8 mouse cellular contexts compared by ENCODE assay signal in genomic region chr6:106770046-106770445, GRCm38 (mm10). TPM values are rescaled to one million over a fixed set of nuclear protein-coding genes. Genes with fewer than 3 reads are reported as not detected.
DNase-seq lines count a peak whose midpoint lies in the region; ATAC-seq and TF ChIP-seq lines count a peak whose summit lies in the region.

No protein-coding gene starts in this region.

- H3K9me3 ChIP-seq in heart, embryonic 12.5 days (replicated peaks): no peaks in the 10 kb centered on the region
- H3K9me3 ChIP-seq in ES-Bruce4 (replicated peaks; ENCODE audit: control insufficient read depth, insufficient read depth, low read length, poor library complexity, severe bottlenecking): no peaks in the 10 kb centered on the region
- H3K9me3 ChIP-seq in forebrain, embryonic 15.5 days: no peaks in the 10 kb centered on the region
- H3K9me3 ChIP-seq in liver, embryonic 16.5 days (replicated peaks; ENCODE audit: control insufficient read depth, low read length): no peaks in the 10 kb centered on the region

- peaks cover 10% of the 10 kb centered on the region for H3K4me1 ChIP-seq in heart, embryonic 12.5 days (replicated peaks)
- H3K4me1 ChIP-seq in ES-Bruce4 (ENCODE audit: control insufficient read depth, insufficient read depth, low read length): no peaks in the 10 kb centered on the region
- peaks cover 14% of the 10 kb centered on the region for H3K4me1 ChIP-seq in forebrain, embryonic 15.5 days
- peaks cover 6% of the 10 kb centered on the region for H3K4me1 ChIP-seq in liver, embryonic 16.5 days (ENCODE audit: control insufficient read depth, low read depth, low read length)

- H3K4me3 ChIP-seq in heart, embryonic 12.5 days: peak overlapping the region; percentile 80
- H3K4me3 ChIP-seq in ES-Bruce4 (ENCODE audit: low read depth, low read length): peak overlapping the region; percentile 98
- peak overlapping the region; percentile 74 for H3K4me3 ChIP-seq in forebrain, embryonic 15.5 days
- H3K4me3 ChIP-seq in liver, embryonic 16.5 days (ENCODE audit: low read depth, low read length): peak overlapping the region; percentile 90

- WGBS in heart, embryonic 12.5 days: 49% methylated on average over 4 of the region's 4 CpGs
- 29% methylated on average over 4 of the region's 4 CpGs for WGBS in forebrain, embryonic 15.5 days
- 24% methylated on average over 4 of the region's 4 CpGs for WGBS in liver, embryonic 16.5 days (ENCODE audit: insufficient replicate concordance)

- H3K27me3 ChIP-seq in heart, embryonic 12.5 days (replicated peaks): no peaks in the 10 kb centered on the region
- no peaks in the 10 kb centered on the region for H3K27me3 ChIP-seq in ES-Bruce4 (ENCODE audit: control insufficient read depth, insufficient read depth, low read length, poor library complexity, severe bottlenecking)
- no peaks in the 10 kb centered on the region for H3K27me3 ChIP-seq in forebrain, embryonic 15.5 days
- no peaks in the 10 kb centered on the region; the same call in 1 of the 2 replicates for H3K27me3 ChIP-seq in liver, embryonic 16.5 days (ENCODE audit: control insufficient read depth, insufficient read depth, low read depth, low read length)

- ATAC-seq in heart, embryonic 12.5 days (ENCODE audit: insufficient number of reproducible peaks, low FRiP score): no peak
- ATAC-seq in forebrain, embryonic 15.5 days (replicated peaks): no peak
- ATAC-seq in liver, embryonic 16.5 days (ENCODE audit: low read depth): no peak

- H3K4me2 ChIP-seq in heart, embryonic 12.5 days: peak overlapping the region; percentile 98
- peak overlapping the region; percentile 64 for H3K4me2 ChIP-seq in forebrain, embryonic 15.5 days (replicated peaks)
- peak overlapping the region; percentile 90 for H3K4me2 ChIP-seq in liver, embryonic 16.5 days (ENCODE audit: low read depth, low read length)

- no peak for TF ChIP-seq POLR2A in ES-Bruce4 (IDR thresholded peaks at IDR 0.05; ENCODE audit: insufficient read depth, low read length)

- no peak for DNase-seq in heart, postnatal 4 days
- no peak for DNase-seq in natural killer cell, adult 2 months (ENCODE audit: low spot score in 2 of 2)
- no peak for DNase-seq in layer of hippocampus, postnatal 25 days (ENCODE audit: extremely low spot score in 1 of 2, low spot score in 1 of 2)
- DNase-seq in kidney, adult 11 months: no peak

- no peak overlapping the region for H3K27ac ChIP-seq in heart, embryonic 12.5 days (ENCODE audit: poor library complexity, severe bottlenecking)
- H3K27ac ChIP-seq in ES-Bruce4 (ENCODE audit: insufficient read depth, low read length): no peak overlapping the region
- no peak overlapping the region for H3K27ac ChIP-seq in forebrain, embryonic 15.5 days (replicated peaks)
- no peak overlapping the region for H3K27ac ChIP-seq in liver, embryonic 16.5 days (ENCODE audit: low read length)

- TF ChIP-seq CTCF in ES-Bruce4 (IDR thresholded peaks at IDR 0.05; ENCODE audit: low read depth, low read length): no peak

- no peak for TF ChIP-seq EP300 in ES-Bruce4 (IDR thresholded peaks at IDR 0.05; ENCODE audit: insufficient read depth, low read depth, low read length)

- peaks cover 23% of the 10 kb centered on the region for H3K36me3 ChIP-seq in heart, embryonic 12.5 days
- H3K36me3 ChIP-seq in ES-Bruce4 (ENCODE audit: control insufficient read depth, insufficient read depth, low read length, poor library complexity, severe bottlenecking): peaks cover 28% of the 10 kb centered on the region
- peaks cover 22% of the 10 kb centered on the region for H3K36me3 ChIP-seq in forebrain, embryonic 15.5 days
- peaks cover 13% of the 10 kb centered on the region; the same call in 1 of the 2 replicates for H3K36me3 ChIP-seq in liver, embryonic 16.5 days (ENCODE audit: control insufficient read depth, insufficient read depth)

- H3K9ac ChIP-seq in heart, embryonic 12.5 days: peak overlapping the region; percentile 75
- H3K9ac ChIP-seq in ES-Bruce4 (ENCODE audit: low read depth, poor library complexity, severe bottlenecking): peak overlapping the region; percentile 77
- H3K9ac ChIP-seq in forebrain, embryonic 15.5 days (replicated peaks): peak overlapping the region; percentile 50
- H3K9ac ChIP-seq in liver, embryonic 16.5 days (ENCODE audit: low read depth, low read length): peak overlapping the region; percentile 73

RNA-seq across cellular contexts. Expression of gene Trnt1, which starts 1.1 kb away (rescaled TPM):
- 48.8 and 50.8 TPM in 2 replicates for polyA plus RNA-seq in heart, embryonic 12.5 days (2016; fragmentation: Nextera tagmentation; extraction: Ambion mirVana)
- 10 to 100 TPM; 40.5 to 40.9 TPM for total RNA-seq in heart, postnatal 4 days (2021)
- polyA plus RNA-seq in ES-Bruce4 (2011; ENCODE audit: insufficient read depth, insufficient read length, low read depth, missing spikeins): 50.2 and 53.9 TPM in 2 replicates
- polyA plus RNA-seq in forebrain, embryonic 15.5 days (2015; fragmentation: Nextera tagmentation; extraction: Ambion mirVana): 67.4 and 71.6 TPM in 2 replicates
- 24.4 and 24.9 TPM in 2 replicates for polyA plus RNA-seq in liver, embryonic 16.5 days (2015; fragmentation: Nextera tagmentation; extraction: Ambion mirVana)
- 10 to 100 TPM; 48.0 to 51.7 TPM for total RNA-seq in layer of hippocampus, postnatal 25 days (2021)

RNA-seq across cellular contexts. Expression of gene Il5ra, which starts 21.2 kb away (rescaled TPM):
- not detected in 2 replicates for polyA plus RNA-seq in heart, embryonic 12.5 days (2016; fragmentation: Nextera tagmentation; extraction: Ambion mirVana)
- total RNA-seq in heart, postnatal 4 days (2021): under 1 TPM in 1 of 2 experiments, not detected in 1; 0.11 TPM
- not detected in 2 replicates for polyA plus RNA-seq in ES-Bruce4 (2011; ENCODE audit: insufficient read depth, insufficient read length, low read depth, missing spikeins)
- polyA plus RNA-seq in forebrain, embryonic 15.5 days (2015; fragmentation: Nextera tagmentation; extraction: Ambion mirVana): 0.05 TPM in 1 of 2 replicates, not detected in the other
- polyA plus RNA-seq in liver, embryonic 16.5 days (2015; fragmentation: Nextera tagmentation; extraction: Ambion mirVana): 0.08 and 0.09 TPM in 2 replicates
- not detected for total RNA-seq in layer of hippocampus, postnatal 25 days (2021)

RNA-seq across cellular contexts. Expression of gene Crbn, which starts 29.8 kb away (rescaled TPM):
- polyA plus RNA-seq in heart, embryonic 12.5 days (2016; fragmentation: Nextera tagmentation; extraction: Ambion mirVana): 31.1 and 33.4 TPM in 2 replicates
- 10 to 100 TPM; 30.8 to 32.4 TPM for total RNA-seq in heart, postnatal 4 days (2021)
- polyA plus RNA-seq in ES-Bruce4 (2011; ENCODE audit: insufficient read depth, insufficient read length, low read depth, missing spikeins): 44.6 and 47.9 TPM in 2 replicates
- 60.2 and 64.2 TPM in 2 replicates for polyA plus RNA-seq in forebrain, embryonic 15.5 days (2015; fragmentation: Nextera tagmentation; extraction: Ambion mirVana)
- polyA plus RNA-seq in liver, embryonic 16.5 days (2015; fragmentation: Nextera tagmentation; extraction: Ambion mirVana): 20.0 and 21.7 TPM in 2 replicates
- total RNA-seq in layer of hippocampus, postnatal 25 days (2021): 100 to 1,000 TPM in 1 of 2 experiments, 10 to 100 TPM in 1; 97.4 to 111 TPM
